Mouse (Mus musculus) megakaryocyte, adult 5-6 weeks (primary cell): Measurements from ENCODE around the gene Shq1. TPM values are rescaled to one million over a fixed set of nuclear protein-coding genes. Genes with fewer than 3 reads are reported as not detected.

Source experiments
- ATAC-seq: 2 replicates; pipeline ENCODE4 v1.8.0; 2016; ENCODE audit warnings: mild to moderate bottlenecking, inconsistent platforms; ENCODE audit not compliant: poor library complexity, severe bottlenecking
- total RNA-seq, 2 experiments: library from RNA; stranded (forward) in 1 of 2; stranded (reverse) in 1 of 2; fragments of 153-499, 151-499 nt in 1 of 2; fragments of 221-1000, 200-1000 nt in 1 of 2; gene quantifications; 2 replicates each; pipeline versions ENCODE4 v1.2.3 to v1.2.4; 2015 to 2017

Gene Shq1
- 1.6 and 2.7 TPM in 2 replicates for total RNA-seq (2015)
- total RNA-seq (2017), result 3.9 and 5.1 TPM in 2 replicates

GRCm38 (mm10) chr6:100670880-100671344, at the start of gene Shq1:
Gene Shq1, minus strand, starts transcription at chr6:100671157.
- ATAC-seq, result peak; percentile 96

GRCm38 (mm10) chr6:100720098-100720501, 49.1 kb upstream of the Shq1 start:
- no peak for ATAC-seq

DNA sequence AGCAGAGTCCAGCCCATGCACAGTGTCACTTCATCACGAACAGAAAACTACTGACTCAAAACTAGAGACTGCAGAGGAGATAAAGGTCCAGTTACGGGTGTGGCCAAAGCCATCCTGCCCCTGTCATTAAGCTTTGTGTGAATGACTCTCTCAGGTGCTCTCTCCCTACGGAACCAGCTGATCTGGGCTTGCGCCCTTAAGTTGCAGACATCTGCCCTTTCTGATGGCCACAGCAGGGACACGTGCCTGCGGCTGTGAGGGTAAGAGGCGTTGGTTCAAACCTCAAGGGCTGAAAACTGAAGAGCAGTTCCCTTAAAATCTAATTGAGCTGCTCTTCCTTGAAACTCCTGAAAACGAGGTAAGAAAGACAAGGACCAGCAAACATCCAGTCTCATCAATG, 45.9 kb upstream of the Shq1 start:
- no peak for ATAC-seq

DNA sequence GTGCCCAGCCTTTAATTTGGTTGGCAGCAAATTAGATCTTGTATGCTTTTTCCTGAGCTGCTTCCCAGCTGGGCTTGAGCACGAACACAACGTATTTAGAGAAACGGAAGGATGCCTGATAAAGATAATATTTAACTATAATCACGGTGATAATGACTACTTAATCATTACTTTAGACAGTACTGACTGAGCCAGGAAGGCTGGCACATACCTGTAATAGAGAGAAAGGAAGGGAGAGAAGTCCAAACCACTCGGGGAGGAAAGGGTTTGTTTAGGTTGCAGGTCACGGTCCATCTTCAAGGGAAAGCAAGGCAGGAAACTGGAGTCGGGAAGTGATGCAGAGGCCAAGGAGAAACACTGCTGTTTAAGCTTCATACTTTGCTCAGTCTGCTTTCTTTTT, 45.2 kb upstream of the Shq1 start:
- ATAC-seq, result no peak

DNA sequence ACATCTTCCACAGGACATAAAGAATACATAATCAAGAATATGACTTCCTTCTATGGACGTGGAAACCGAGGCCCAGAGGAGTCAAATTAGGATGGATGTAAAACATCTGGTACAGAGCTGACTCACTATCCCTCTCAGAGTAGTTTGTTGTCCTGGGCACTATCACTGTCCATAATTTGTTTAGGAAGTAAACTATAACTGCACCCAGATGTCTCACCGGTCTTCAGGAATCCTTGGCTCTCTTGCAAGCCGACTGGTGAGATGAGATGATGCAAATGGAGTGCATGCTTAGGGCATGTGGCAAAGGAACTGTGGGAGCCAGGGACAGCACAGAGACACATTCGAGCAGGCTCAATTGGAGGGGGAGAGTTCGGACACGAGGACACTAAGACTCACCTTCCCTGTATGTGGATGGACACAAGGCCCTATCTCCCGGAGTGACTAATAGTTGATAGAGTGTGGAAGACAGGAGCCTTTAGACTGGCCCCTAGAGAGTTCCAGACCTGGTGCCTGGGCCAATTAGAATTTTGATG, 44.4 kb upstream of the Shq1 start:
- ATAC-seq, result no peak

- ATAC-seq, result no peak
These were observed 39.9 kb upstream of the Shq1 start for GRCm38 (mm10) chr6:100710866-100711265.

- no peak for ATAC-seq
These were observed 39.2 kb upstream of the Shq1 start for GRCm38 (mm10) chr6:100710170-100710569.

- ATAC-seq, result no peak
These were observed 38.5 kb upstream of the Shq1 start for GRCm38 (mm10) chr6:100709483-100709882.

DNA sequence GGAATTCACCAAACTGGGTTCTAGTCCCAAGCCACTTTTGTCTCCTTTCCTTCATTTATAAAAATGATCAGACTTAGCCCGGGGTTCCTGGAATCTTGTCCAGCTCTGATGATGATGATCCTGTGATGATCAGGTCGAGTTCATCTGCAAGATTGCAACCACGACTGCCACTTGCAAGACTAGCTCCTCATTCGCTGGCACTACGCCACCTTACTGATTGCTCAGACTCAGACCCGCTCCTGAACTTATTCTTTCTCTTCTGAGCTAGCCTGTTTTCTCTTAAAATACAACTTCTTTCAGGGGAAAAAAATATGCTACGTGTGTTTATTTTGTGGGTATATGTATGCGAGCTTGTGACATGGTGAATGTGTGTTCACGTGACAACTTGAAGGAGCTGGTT, 38.0 kb upstream of the Shq1 start:
- no peak for ATAC-seq

GRCm38 (mm10) chr6:100708248-100708647, 37.3 kb upstream of the Shq1 start:
- ATAC-seq, result no peak

DNA sequence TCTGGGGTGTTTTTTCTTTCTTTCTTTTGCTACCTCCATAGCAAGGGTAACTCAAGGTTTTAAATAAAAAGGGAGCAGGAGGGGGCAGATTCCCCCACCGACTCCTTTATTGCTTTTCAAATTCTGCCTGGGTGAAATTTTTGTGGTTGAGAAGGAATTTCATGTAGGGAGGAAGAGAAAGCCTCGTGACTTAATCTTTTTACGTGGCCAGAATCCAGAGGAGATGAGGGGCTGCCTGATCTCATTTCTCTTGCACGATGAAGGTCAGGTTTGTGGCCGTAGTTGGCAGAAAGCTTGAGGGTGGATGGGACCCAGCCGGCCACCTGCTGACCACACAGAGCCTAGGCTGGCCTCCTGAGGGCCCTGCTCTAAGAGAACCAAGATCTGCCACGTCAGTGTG, 36.6 kb upstream of the Shq1 start:
- no peak for ATAC-seq

DNA sequence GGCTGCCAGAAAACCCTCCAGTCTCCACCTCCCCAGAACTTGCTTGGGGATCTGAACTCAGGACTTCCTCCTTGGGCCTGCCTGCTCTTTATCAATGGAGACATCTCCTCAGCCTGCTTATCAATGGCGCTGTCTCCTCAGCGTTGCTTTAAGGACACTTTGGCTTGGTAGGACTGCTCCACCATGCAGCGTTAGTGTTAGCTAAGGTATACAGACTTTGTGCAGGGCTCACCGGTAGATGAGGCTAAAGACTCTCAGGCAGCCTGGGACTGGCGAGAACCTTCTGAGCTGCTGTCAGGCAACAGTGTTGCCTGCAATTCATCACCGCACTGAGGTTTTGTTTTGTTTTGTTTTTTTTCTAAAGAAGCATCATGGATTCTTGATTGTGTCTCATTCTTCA, 35.9 kb upstream of the Shq1 start:
- ATAC-seq, result no peak

DNA sequence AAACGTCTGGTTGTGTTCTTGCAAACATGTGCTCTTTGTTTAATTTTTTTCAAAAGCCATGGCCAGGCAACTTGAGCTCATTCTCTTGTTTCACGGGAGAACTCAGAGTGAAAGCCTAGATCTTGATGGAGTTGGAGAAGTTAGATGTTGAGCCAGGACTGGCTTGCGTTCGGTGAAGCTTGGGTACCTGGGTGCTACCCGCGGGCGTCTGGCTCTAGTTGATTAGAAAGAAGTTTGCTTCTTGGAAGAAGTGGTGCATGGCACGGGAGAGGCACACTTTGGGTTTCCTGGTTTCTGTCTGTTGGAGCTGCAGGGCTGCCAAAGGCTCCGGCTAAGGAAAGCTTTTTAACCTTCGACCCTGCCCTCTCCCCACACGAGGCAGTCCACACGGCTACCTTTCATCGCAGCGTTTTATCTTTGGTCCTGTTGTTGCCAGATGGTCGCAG, 34.4 kb upstream of the Shq1 start:
- no peak for ATAC-seq

GRCm38 (mm10) chr6:100704574-100705365, 33.8 kb upstream of the Shq1 start, which contains the start of gene Gxylt2:
Gene Gxylt2, plus strand, starts transcription at chr6:100704734.
- ATAC-seq, result no peak

GRCm38 (mm10) chr6:100704197-100704573, 33.2 kb upstream of the Shq1 start:
- ATAC-seq, result no peak

DNA sequence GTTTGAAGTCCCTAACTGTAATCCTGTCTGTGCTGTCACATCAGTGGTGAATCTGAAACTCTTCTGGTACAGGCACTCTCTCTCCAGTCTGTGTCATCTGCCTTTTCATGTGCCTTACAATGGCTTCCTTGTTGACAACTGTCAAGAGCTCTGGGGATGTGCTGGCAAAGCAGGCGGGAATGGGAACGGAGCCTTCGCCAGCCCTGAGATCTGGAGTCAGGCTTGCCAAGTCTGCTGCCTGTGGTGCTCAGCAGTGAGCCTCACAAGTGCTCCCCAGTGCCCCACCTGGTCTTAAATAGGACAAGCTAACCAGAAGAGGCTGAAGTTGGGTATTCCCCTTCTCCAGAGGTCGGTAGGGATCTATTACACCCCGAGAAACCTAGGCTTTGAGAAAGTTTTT, 29.8 kb upstream of the Shq1 start:
- ATAC-seq, result no peak

DNA sequence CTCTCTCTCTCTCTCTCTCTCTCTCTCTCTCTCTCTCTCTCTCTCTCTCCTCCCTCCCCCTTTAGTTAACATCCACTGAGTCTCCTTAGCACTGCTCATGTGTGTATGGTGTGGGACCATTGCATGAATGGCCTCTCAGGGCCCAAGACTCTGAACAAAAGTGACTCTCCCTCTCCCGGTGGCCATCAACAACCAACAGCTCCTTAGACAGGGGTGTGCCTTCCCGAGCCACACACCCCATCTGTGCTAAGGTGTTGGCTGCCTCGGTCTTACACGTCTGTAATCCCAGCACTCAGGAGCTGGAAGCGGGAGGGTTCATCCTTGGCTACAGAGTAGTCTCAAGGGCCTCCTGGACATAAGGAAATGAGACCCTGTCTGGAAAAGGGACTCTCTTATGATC, 29.0 kb upstream of the Shq1 start:
- no peak for ATAC-seq

DNA sequence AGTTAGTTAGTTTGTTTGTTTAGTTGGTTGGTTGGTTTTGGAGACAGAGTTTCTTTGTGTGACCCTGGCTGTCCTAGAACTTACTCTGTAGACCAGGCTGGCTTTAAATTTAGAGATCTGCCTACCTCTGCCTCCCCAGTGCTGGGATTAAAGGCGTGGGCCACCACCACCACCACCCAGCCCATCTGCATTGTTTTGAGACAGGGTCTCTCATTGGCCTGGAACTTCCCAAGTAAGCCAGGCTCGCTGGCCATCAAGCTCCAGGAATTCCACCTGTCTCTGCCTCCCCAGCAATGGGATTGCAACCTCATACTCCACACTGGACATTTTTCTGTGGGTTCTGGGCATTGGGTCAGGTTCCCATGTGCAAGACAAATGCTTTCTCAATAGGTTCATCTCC, 15.4 kb upstream of the Shq1 start:
- ATAC-seq, result no peak

DNA sequence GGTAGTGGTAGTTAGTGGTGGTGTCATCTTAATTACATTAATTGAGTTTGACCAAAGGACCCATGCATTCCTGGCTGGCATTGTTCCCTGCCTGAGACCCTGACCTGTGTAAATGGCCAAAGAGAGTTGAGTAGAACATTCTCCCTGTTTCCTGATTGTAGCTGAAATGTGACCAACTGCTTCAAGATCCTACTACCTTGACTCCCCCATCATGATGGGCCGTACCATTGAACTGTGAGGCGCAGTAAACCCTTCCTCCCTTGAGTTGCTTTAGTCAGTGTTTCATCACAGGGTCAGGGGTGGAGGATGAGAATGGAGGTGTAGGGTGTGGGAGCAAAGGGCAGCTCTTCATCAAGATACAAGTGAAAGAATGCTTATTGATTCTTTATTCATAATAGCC, 7.7 kb upstream of the Shq1 start:
- ATAC-seq, result no peak

- no peak for ATAC-seq
These were observed 5.5 kb upstream of the Shq1 start for GRCm38 (mm10) chr6:100676461-100676860.

DNA sequence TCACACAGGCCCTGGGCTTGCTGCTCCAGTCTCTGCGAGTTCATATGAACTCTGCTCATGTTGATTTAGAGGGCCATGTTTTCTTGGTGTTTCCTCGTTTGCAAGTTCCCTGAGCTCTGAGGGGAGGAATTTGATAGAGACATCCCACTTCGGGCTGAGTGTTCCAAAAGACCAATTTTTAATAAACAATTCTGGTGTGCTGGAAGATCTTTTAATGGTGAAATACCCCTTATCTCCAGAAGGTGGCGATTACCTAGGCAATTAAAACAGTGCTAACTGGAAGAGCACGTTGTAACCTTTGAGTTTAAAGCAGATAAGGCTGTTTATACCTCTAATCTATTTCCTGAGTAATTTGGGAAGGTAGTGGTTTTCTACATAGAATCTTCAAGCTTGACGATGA, 4.0 kb upstream of the Shq1 start:
- no peak for ATAC-seq

DNA sequence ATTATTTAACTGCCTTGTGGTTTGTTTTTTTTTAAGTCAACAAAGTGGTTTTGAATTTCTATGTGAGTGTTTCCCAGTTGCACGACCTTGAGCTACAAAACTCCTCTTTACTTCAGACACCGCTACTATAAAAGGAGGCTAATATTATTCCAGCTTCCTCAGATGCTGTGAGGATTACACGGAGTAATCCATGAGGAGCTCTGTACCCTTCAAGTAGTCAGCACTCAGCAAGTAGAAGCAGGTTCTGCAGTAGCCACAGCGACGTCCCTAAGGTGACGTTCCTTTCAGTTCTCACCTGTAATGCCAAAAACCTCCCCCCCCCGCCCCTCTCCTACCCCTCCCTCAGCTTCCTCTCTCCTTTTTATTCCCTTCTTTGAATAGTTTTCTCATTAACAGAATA, 444 bp upstream of the Shq1 start:
- ATAC-seq, result no peak
